Mouse (Mus musculus): ENCODE results near the gene Map6.
A peak's percentile ranks its signal among the peaks of the same experiment; 100 is the strongest.
"Not testable (repeated sequence)": the region's sequence is repeated elsewhere in the genome, so short reads cannot be mapped to it uniquely, and the experiment has no call there.

The Map6 gene

GRCm38 (mm10) chr7:99352526-99353400, 85.5 kb downstream of the Map6 start, which contains the start of gene Serpinh1:
TSS of gene Serpinh1 (minus strand) at chr7:99353239.
- no peak for DNase-seq (ENCODE audit: extremely low spot score, low read depth, low spot score)

- no peak for DNase-seq (ENCODE audit: extremely low spot score, low read depth, low spot score)
Observed at GRCm38 (mm10) chr7:99355731-99356131, 88.5 kb downstream of the Map6 start.

DNA sequence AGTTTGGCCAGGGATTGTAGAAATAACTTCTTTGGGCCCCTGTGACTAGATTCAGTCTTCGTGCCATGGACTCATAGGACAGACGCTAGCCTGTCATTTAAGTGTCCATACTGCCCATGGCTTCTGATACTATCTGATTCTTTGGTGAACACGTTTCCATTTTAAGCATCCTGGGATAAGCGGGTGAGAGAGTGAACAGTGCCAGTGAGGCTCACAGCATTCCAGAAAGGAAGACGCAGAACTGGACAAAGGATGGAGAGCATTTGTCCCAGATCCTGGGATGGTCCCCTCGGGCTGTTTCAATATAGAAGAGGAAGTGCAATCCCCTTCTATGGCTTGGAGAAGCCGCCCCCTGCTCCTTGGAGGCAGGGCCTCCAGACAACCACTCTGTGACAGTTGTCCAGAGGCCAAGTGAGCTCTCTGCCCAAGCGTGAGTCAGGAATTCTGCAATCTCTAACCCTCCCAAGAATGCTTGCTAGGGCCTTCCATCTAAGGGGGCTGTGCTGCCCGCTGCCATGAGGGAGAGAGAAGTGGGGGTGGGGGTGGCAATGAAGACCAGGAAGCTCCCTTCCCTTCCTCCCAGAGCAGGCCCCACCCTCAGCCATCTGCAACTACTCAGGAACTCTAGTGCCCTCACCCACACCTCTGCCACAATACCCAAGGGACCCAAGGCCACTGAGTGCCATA, 89.1 kb downstream of the Map6 start:
- no peak for DNase-seq (ENCODE audit: extremely low spot score, low read depth, low spot score)

GRCm38 (mm10) chr7:99357201-99357600, 90.0 kb downstream of the Map6 start:
- no peak for DNase-seq (ENCODE audit: extremely low spot score, low read depth, low spot score)

DNA sequence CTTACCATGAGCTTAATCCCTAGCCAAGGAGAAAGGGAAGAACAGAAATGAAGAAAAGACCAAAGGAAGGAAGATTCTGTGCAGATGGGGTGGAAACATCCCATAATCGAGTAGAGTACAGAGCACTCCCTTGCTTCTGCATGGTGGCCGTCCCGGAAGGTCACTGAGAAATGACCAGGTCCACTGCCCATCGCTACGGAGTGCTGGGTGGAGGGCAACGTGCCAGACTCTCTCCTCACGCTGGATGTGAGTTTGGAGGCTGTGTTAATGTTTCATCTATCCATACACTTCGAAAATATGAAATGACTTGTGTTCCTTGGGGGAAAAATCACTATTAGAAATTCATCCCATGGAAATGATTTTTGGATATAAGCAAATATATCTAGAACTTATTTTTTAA, 91.1 kb downstream of the Map6 start:
- no peak for DNase-seq (ENCODE audit: extremely low spot score, low read depth, low spot score)

- DNase-seq (ENCODE audit: extremely low spot score, low read depth, low spot score) = no peak
Observed at GRCm38 (mm10) chr7:99360021-99360802, 93.0 kb downstream of the Map6 start.

- DNase-seq (ENCODE audit: extremely low spot score, low read depth, low spot score) = no peak
Observed at GRCm38 (mm10) chr7:99360803-99361414, 93.7 kb downstream of the Map6 start.

- no peak for DNase-seq (ENCODE audit: extremely low spot score, low read depth, low spot score)
Observed at GRCm38 (mm10) chr7:99362137-99362536, 94.9 kb downstream of the Map6 start.

DNA sequence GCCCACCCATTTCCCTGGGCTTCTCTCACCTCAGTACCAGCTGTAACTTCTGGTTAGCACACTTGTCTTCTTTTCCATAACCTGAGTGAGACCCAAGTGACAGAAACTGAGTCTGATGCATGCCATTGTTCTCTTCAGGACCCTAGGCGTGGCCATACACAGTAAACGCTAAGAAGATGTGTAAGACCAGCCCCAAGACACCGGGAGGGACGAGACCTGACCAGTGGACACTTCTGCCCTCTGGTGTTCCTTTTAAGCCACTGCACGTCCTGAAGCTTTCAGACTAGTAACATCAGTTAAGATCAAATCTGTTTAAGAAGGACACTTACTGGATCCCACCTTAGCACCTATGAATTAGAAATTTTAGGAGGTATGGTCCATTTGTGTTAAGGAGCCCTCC, 97.8 kb downstream of the Map6 start:
- no peak for DNase-seq (ENCODE audit: extremely low spot score, low read depth, low spot score)

DNA sequence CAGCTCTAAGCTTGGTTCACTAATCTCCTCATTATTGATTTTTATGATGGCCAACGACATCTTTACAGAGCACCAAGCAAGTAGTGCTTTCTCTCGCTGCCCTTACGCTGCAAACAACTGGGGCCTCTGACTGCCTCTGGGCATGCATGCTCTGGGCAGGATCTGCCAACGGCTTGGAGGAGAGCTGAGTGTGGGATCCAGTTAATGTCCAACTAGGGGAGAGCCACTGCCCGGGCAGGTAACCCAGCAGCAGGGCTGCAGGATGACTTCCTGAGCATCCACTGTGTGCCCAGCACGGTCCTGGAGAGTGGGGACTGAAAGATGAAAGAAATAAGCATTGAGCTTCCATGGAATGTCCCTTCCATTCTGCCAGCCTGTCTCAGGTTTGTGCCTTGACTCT, 99.5 kb downstream of the Map6 start:
- DNase-seq (ENCODE audit: extremely low spot score, low read depth, low spot score) = no peak

- not testable (repeated sequence) for DNase-seq (ENCODE audit: extremely low spot score, low read depth, low spot score)
Observed at GRCm38 (mm10) chr7:99374325-99374724, 107.1 kb downstream of the Map6 start.

GRCm38 (mm10) chr7:99375455-99375854, 108.2 kb downstream of the Map6 start:
- DNase-seq (ENCODE audit: extremely low spot score, low read depth, low spot score) = no peak

GRCm38 (mm10) chr7:99378870-99379269, 111.6 kb downstream of the Map6 start:
- no peak for DNase-seq (ENCODE audit: extremely low spot score, low read depth, low spot score)

DNA sequence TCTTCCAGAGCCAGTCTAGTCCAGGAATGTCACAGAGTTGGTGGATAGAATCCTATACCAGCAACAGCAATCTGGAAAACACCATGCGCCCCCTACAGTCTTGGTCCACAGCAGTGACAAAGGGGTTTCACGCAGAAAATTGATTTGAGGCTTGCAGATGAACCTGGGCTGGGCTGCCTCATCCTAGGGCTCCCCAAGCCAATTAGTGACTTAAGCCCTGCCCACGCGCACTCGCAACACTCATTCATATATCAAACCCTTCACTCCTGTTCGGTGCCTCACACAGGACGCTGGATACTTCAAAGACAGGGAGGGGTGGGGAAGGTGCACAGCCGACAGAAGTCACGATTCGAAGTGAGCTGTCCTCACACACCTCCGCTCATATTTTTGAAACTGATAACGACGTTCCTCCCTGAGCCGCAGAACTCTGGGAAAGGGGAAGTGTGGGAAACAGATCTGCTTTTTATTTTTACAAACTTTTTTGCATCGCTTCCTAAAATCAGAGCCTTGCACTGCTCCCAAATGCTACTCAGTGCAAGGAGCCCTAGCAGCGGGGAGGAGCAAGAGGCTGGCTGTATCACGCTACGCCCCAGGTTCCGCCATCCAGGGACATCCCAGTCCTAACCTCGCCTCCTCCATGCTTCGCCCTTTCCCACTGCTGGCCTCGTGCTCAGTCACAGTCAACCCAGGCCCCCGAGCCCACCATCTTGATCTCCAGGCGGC, 113.4 kb downstream of the Map6 start:
- DNase-seq (ENCODE audit: extremely low spot score, low read depth, low spot score) = no peak

DNA sequence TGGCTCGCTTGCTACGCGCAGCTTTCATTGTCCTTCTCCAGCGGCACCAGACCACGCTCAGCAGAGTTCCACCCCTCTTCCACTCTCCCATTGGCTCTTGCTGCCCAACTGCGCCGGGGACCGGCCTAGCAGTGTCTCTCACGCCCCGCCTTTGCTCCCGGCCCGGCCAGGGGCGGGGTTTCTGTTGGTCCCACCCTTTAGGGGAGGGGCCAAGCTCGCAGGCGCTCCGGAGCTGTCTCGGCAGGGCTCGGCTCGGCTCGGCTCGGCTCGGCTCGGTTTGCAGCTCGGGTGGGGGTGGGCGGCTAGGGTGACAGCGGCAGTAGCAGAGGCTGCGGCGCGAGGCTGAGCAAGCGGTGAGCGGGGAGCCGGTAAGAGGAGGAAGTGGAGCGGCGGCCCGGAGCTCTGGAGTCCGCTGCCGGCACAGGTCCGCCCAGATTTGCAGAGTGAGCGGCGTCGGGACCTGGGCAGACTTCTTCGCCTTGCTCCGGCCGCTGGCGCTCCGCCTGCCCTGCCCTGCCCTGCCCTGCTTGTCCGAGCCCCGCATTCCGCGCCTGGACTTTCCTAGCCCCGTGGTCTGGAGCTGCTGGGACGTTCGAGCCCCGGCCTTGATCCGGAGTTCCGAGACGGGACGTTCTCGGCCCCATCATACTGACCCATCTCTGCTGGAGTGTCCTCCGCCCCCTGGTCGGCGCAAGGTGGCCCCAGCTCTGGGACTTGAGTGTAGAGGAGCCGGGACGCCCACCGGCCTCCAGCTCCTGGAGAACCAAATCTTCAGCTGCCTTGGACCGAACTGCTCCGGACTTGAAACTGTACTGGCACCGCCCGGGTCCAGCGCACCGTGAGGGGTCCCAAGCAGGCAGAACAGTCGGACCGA, 114.2 kb downstream of the Map6 start, which contains the start of gene Gdpd5:
TSS of gene Gdpd5 (plus strand) at position 201 of the 874 bp plus-strand sequence.
- peak; percentile 90 for DNase-seq (ENCODE audit: extremely low spot score, low read depth, low spot score)

DNA sequence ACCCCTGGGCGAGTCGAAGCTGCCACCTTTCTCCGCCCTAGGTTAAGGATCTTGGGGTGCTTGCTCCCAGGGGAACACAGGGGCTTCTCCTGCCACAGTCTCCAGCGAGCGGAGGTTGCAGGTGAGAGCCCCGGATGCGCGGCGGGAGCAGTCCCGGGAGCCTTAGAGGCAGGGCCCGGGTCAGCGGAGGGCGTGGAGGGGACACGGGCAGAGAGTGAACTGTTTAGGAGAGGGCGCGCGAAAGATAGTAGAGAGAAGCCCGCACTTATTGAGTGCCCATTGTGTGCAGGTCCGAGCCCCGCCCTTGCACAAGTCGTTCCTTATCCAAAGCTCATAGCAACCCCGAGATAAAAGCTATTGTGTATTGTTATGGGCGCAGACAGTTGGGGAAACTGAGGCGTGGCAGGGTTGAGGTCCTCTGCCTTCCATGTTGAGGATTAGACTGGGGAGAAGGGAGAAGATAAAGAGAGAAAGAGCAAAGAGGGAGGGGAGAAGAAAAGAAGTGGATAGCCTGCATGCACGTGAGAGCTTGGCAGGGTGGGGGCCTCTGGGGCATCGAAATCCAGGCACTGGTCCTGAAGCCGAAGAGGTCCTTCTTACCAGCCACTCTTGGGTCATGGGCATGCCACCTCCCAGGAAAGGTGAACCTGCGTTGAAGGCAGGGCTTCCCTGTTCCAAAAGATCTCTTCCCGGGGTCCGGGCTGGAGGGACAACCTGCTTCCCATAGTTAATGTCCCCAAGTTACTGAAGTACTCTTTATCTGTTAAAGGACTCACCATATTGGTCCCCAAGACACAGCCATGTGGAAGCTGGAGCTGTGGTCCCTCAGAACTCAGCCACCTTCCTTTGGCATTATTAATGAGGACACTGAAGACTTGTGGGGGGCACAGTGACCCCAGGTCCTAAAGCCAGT, 115.1 kb downstream of the Map6 start:
- no peak for DNase-seq (ENCODE audit: extremely low spot score, low read depth, low spot score)

DNA sequence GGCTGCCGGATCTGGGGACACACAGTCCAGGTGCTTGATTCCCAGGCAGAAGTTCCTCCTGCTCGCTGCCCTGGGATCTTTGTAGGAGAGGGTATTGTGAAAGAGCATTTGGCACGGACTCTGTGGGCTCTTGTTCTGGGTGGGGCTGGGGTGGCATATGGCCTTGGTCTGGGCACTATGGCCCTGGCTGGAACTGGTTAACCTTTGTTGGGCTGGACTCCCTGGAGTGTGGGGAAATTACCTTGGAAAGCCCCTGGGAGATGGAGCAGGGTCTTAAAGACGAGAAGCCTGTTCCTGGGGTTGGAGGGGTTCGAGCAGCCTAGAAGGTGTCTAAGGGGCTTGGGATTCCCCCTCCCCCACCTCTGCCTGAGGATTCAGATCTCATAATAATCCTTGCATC, 116.0 kb downstream of the Map6 start:
- DNase-seq (ENCODE audit: extremely low spot score, low read depth, low spot score) = no peak

DNA sequence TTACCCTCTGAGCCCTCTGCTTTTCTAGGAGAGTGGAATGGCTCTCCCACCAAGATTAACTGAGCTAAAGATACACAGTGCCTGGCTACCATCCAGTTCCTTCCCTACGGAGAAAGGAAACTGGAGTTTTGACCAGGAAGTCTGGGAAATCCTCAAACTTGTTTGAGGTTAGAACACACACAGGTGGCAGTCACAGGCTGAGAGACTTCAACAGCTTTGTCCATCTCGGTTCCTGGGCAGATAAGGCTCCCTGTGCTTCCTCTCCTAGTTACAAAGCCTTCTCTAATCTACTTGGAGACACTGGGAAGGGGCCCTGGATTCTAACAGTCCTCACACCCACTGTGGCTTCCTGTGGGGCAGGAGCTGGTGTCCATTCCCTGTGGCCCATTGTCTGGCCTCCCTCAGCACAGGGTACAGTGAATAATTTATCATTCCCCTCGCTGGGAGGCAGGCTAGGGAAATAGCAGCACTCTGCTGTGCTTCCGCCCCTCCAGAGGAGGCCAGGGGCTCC, 116.9 kb downstream of the Map6 start:
- no peak for DNase-seq (ENCODE audit: extremely low spot score, low read depth, low spot score)
